Mouse (Mus musculus) heart, embryonic 16.5 days (tissue): ENCODE data around the gene Gtf2f1. TPM values are rescaled to one million over a fixed set of nuclear protein-coding genes. Genes with fewer than 3 reads are reported as not detected.
A peak's percentile ranks its signal among the peaks of the same experiment; 100 is the strongest.

ENCODE experiments used
- ATAC-seq: fragments of 200-750 bp; cut with Nextera tagmentation; replicated peaks from 2 replicates; pipeline ENCODE4 v1.8.0; 2017; ENCODE audit warnings: moderate number of reproducible peaks; ENCODE audit not compliant: insufficient read depth, low FRiP score; ENCODE audit errors: extremely low read depth
- H3K27ac ChIP-seq: fragments of 300-500 bp; sonication (generic); 2 replicates; pipeline ENCODE4 v1.5.1; 2014; ENCODE audit warnings: mild to moderate bottlenecking, low read length, control low read depth, moderate library complexity
- H3K27me3 ChIP-seq: fragments of 300-500 bp; sonication (generic); 2 replicates; pipeline ENCODE4 v1.6.1; 2014; ENCODE audit warnings: low read length, mixed read lengths; ENCODE audit not compliant: control insufficient read depth, insufficient read depth
- H3K36me3 ChIP-seq: fragments of 300-500 bp; sonication (generic); 2 replicates; pipeline ENCODE4 v1.6.1; 2014; ENCODE audit not compliant: control insufficient read depth, insufficient read depth
- H3K4me1 ChIP-seq: fragments of 300-500 bp; sonication (generic); 2 replicates; pipeline ENCODE4 v1.6.1; 2014; ENCODE audit warnings: low read length, mixed read lengths; ENCODE audit not compliant: control insufficient read depth, insufficient read depth
- H3K4me2 ChIP-seq: fragments of 300-500 bp; sonication (generic); 2 replicates; pipeline ENCODE4 v1.6.1; 2014; ENCODE audit warnings: low read depth, mild to moderate bottlenecking, control low read depth, low read length
- H3K4me3 ChIP-seq: fragments of 300-500 bp; sonication (generic); 2 replicates; pipeline ENCODE4 v1.5.1; 2014; ENCODE audit warnings: mild to moderate bottlenecking, control low read depth, low read length
- H3K9ac ChIP-seq: fragments of 300-500 bp; sonication (generic); 2 replicates; pipeline ENCODE4 v1.6.1; 2014; ENCODE audit warnings: low read length, control low read depth
- H3K9me3 ChIP-seq: fragments of 300-500 bp; sonication (generic); replicated peaks from 2 replicates; pipeline ENCODE4 v1.6.1; 2016; ENCODE audit warnings: low read length; ENCODE audit not compliant: control insufficient read depth
- WGBS: fragments of 180-500 bp; shearing (Covaris S2); extraction: QIAGEN DNeasy Blood & Tissue Kit; methylation state at CpG from one replicate; pipeline ENCODE4 v1.1.7; 2014; 5-methylcytosine and 5-hydroxymethylcytosine counted together
- polyA plus RNA-seq: library from polyadenylated mRNA; unstranded; fragments of >200 nt; fragmentation: Nextera tagmentation; extraction: Ambion mirVana; gene quantifications from 2 replicates; pipeline ENCODE4 v1.2.1, GENCODE M21; 2015

Gtf2f1 gene
- polyA plus RNA-seq, 1 experiment from 2014 or later, result 45.6 TPM

GRCm38 (mm10) chr17:57012245-57012795, 1.2 kb upstream of the Gtf2f1 start:
- ATAC-seq, result no peak

GRCm38 (mm10) chr17:57010911-57011235, 215 bp downstream of the Gtf2f1 start:
- peaks cover 17% of the 10 kb centered on the region for H3K36me3 ChIP-seq
- peaks cover 13% of the 10 kb centered on the region for H3K4me1 ChIP-seq
- H3K4me2 ChIP-seq, result peak overlapping the region; percentile 96
- H3K27me3 ChIP-seq, result no peaks in the 10 kb centered on the region
- no peaks in the 10 kb centered on the region for H3K9me3 ChIP-seq
- peak overlapping the region; percentile 88 for H3K4me3 ChIP-seq
- ATAC-seq, result peak; percentile 20
- WGBS, result 0% methylated on average over 19 of the region's 19 CpGs
- peak overlapping the region; percentile 73 for H3K27ac ChIP-seq
- peak overlapping the region; percentile 88 for H3K9ac ChIP-seq

More at GRCm38 (mm10) chr17:57012245-57012795, 1.2 kb upstream of the Gtf2f1 start:
- Histone ChIP-seq H3K27ac (peak overlapping the region; percentile 74), H3K27me3 (no peaks in the 10 kb centered on the region), H3K4me2 (peak overlapping the region; percentile 88), H3K36me3 (0 out of 2 replicates have a peak, but pooled peaks cover 4% of the 10 kb centered on the region), H3K9ac (peak overlapping the region; percentile 82), H3K4me3 (peak overlapping the region; percentile 88), H3K4me1 (peaks cover 13% of the 10 kb centered on the region), H3K9me3 (no peaks in the 10 kb centered on the region)
- WGBS, result 71% methylated on average over 13 of the region's 13 CpGs

GRCm38 (mm10) chr17:57007137-57007905, 3.8 kb downstream of the Gtf2f1 start:
- H3K27ac ChIP-seq, result no peak overlapping the region
- peaks cover 13% of the 10 kb centered on the region for H3K4me1 ChIP-seq
- H3K36me3 ChIP-seq, result peaks cover 40% of the 10 kb centered on the region
- H3K4me2 ChIP-seq, result no peak overlapping the region
- no peaks in the 10 kb centered on the region for H3K27me3 ChIP-seq
- no peak for ATAC-seq
- no peak overlapping the region for H3K4me3 ChIP-seq
- H3K9me3 ChIP-seq, result no peaks in the 10 kb centered on the region
- WGBS, result 91% methylated on average over 13 of the region's 13 CpGs
- H3K9ac ChIP-seq, result no peak overlapping the region

GRCm38 (mm10) chr17:57003994-57004393, 7.1 kb downstream of the Gtf2f1 start:
- Histone ChIP-seq H3K4me2 (no peak overlapping the region), H3K9ac (no peak overlapping the region), H3K4me3 (no peak overlapping the region), H3K27me3 (no peaks in the 10 kb centered on the region), H3K4me1 (peaks cover 14% of the 10 kb centered on the region), H3K27ac (no peak overlapping the region), H3K36me3 (peaks cover 47% of the 10 kb centered on the region), H3K9me3 (no peaks in the 10 kb centered on the region)
- no peak for ATAC-seq
- 82% methylated on average over 7 of the region's 7 CpGs for WGBS

- peaks cover 39% of the 10 kb centered on the region for H3K36me3 ChIP-seq
- ATAC-seq, result no peak
- H3K4me2 ChIP-seq, result peak overlapping the region; percentile 28
- H3K9me3 ChIP-seq, result no peaks in the 10 kb centered on the region
- H3K4me1 ChIP-seq, result peaks cover 26% of the 10 kb centered on the region
- no peaks in the 10 kb centered on the region for H3K27me3 ChIP-seq
- WGBS, result 18% methylated on average over 8 of the region's 8 CpGs
- no peak overlapping the region for H3K4me3 ChIP-seq
- peak overlapping the region; percentile 51; the same call in 1 of the 2 replicates for H3K9ac ChIP-seq
- H3K27ac ChIP-seq, result peak overlapping the region; percentile 71
These were observed 9.9 kb downstream of the Gtf2f1 start for GRCm38 (mm10) chr17:57001228-57001627.

- Histone ChIP-seq H3K9ac (no peak within 1 kb of the TSS), H3K27ac (no peak within 1 kb of the TSS; the same call in 1 of the 2 replicates), H3K36me3 (peaks cover 39% of the 10 kb centered on the region), H3K4me3 (no peak within 1 kb of the TSS), H3K9me3 (no peaks in the 10 kb centered on the region), H3K4me2 (no peak within 1 kb of the TSS), H3K4me1 (peaks cover 26% of the 10 kb centered on the region), H3K27me3 (no peaks in the 10 kb centered on the region)
- 74% methylated on average over 9 of the region's 9 CpGs for WGBS
- ATAC-seq, result no peak
These were observed 11.0 kb downstream of the Gtf2f1 start, which contains the start of gene Pspn for GRCm38 (mm10) chr17:56999968-57000609. TSS of gene Pspn (minus strand) at chr17:57000018.

- Histone ChIP-seq H3K36me3 (peaks cover 39% of the 10 kb centered on the region), H3K4me1 (peaks cover 26% of the 10 kb centered on the region), H3K27me3 (no peaks in the 10 kb centered on the region), H3K9ac (no peak overlapping the region), H3K4me2 (no peak overlapping the region), H3K27ac (no peak overlapping the region), H3K9me3 (no peaks in the 10 kb centered on the region), H3K4me3 (no peak overlapping the region)
- no peak for ATAC-seq
- 89% methylated on average over 9 of the region's 9 CpGs for WGBS
These were observed 11.7 kb downstream of the Gtf2f1 start for GRCm38 (mm10) chr17:56999414-56999813.

GRCm38 (mm10) chr17:56997029-56997667, 13.9 kb downstream of the Gtf2f1 start, which contains the start of gene Alkbh7:
TSS of gene Alkbh7 (plus strand) at chr17:56997339.
- H3K4me3 ChIP-seq, result peak within 1 kb of the TSS; percentile 81
- WGBS, result under 1% methylated on average over 38 of the region's 38 CpGs
- H3K9ac ChIP-seq, result peak within 1 kb of the TSS; percentile 77
- ATAC-seq, result peak; percentile 99
- no peaks in the 10 kb centered on the region for H3K27me3 ChIP-seq
- H3K4me1 ChIP-seq, result peaks cover 26% of the 10 kb centered on the region
- H3K36me3 ChIP-seq, result peaks cover 43% of the 10 kb centered on the region
- peak within 1 kb of the TSS; percentile 85 for H3K27ac ChIP-seq
- H3K9me3 ChIP-seq, result no peaks in the 10 kb centered on the region
- H3K4me2 ChIP-seq, result peak within 1 kb of the TSS; percentile 64
